In genomic region chr2:112210142-112210541, GRCm38 (mm10) we compare ENCODE assay signal across 8 mouse cellular contexts. TPM values are rescaled to one million over a fixed set of nuclear protein-coding genes. Genes with fewer than 3 reads are reported as not detected.
DNase-seq lines count a peak whose midpoint lies in the region; ATAC-seq lines count a peak whose summit lies in the region.
"Had no signal": no experiment of that assay in that cellular context is flagged by ENCODE, and none has a peak within 500 bp of the region (broad histone marks: within the 10 kb centered on the region; RNA-seq: fewer than 3 reads in every experiment).

No protein-coding gene starts in this region.

- ATAC-seq in midbrain, embryonic 16.5 days = peak; percentile 93
- ATAC-seq in intestine, embryonic 16.5 days = no peak

- H3K9ac ChIP-seq in midbrain, embryonic 16.5 days (ENCODE audit: low read depth, low read length) = no peak overlapping the region
- H3K9ac ChIP-seq in intestine, embryonic 16.5 days (ENCODE audit: low read depth, low read length) = no peak overlapping the region

- H3K4me3 ChIP-seq in midbrain, embryonic 16.5 days (ENCODE audit: low read depth, low read length) = no peak overlapping the region
- H3K4me3 ChIP-seq in intestine, embryonic 16.5 days (ENCODE audit: low read length) = no peak overlapping the region

- H3K27me3 ChIP-seq in midbrain, embryonic 16.5 days (ENCODE audit: control insufficient read depth, insufficient read depth, low read depth, low read length) = no peaks in the 10 kb centered on the region
- H3K27me3 ChIP-seq in intestine, embryonic 16.5 days (replicated peaks; ENCODE audit: control insufficient read depth, insufficient read depth, low read length) = no peaks in the 10 kb centered on the region

- H3K27ac ChIP-seq in midbrain, embryonic 16.5 days (ENCODE audit: low read length) = no peak overlapping the region
- no peak overlapping the region for H3K27ac ChIP-seq in intestine, embryonic 16.5 days (ENCODE audit: low read length)

- DNase-seq in retina, postnatal 7 days (ENCODE audit: low read depth, low spot score) = peak; percentile 5
- no peak for DNase-seq in retina, postnatal 1 day
- DNase-seq in frontal cortex, postnatal 14 days (ENCODE audit: low spot score in 2 of 2) = peak; percentile 29 to 74
- DNase-seq in layer of hippocampus, postnatal 25 days (ENCODE audit: extremely low spot score in 1 of 2, low spot score in 1 of 2) = peak; percentile 36 to 57
- DNase-seq in kidney, postnatal 25 days = no peak

- H3K4me2 ChIP-seq in midbrain, embryonic 16.5 days (ENCODE audit: low read length) = no peak overlapping the region
- H3K4me2 ChIP-seq in intestine, embryonic 16.5 days (ENCODE audit: low read depth, low read length) = no peak overlapping the region

- 55% methylated on average over 6 of the region's 6 CpGs for WGBS in midbrain, embryonic 16.5 days
- WGBS in intestine, embryonic 16.5 days = 69% methylated on average over 6 of the region's 6 CpGs

- H3K4me1 ChIP-seq in midbrain, embryonic 16.5 days (ENCODE audit: control insufficient read depth, insufficient read depth, low read length) = no peaks in the 10 kb centered on the region
- no peaks in the 10 kb centered on the region for H3K4me1 ChIP-seq in intestine, embryonic 16.5 days (ENCODE audit: control insufficient read depth, insufficient read depth, low read length)

- no peaks in the 10 kb centered on the region for H3K36me3 ChIP-seq in midbrain, embryonic 16.5 days (ENCODE audit: control insufficient read depth, insufficient read depth, low read length)
- H3K36me3 ChIP-seq in intestine, embryonic 16.5 days (ENCODE audit: control insufficient read depth, insufficient read depth, low read length) = no peaks in the 10 kb centered on the region

- H3K9me3 ChIP-seq in midbrain, embryonic 16.5 days (replicated peaks; ENCODE audit: control insufficient read depth, low read length, poor library complexity, severe bottlenecking) = no peaks in the 10 kb centered on the region
- H3K9me3 ChIP-seq in intestine, embryonic 16.5 days (ENCODE audit: control insufficient read depth, low read length) = no peaks in the 10 kb centered on the region

RNA-seq across cellular contexts. Expression of gene Lpcat4, which starts 29.1 kb away (rescaled TPM):
- 10 to 100 TPM; 78.7 to 95.6 TPM for total RNA-seq in layer of hippocampus, postnatal 25 days (2021)
- polyA plus RNA-seq in midbrain, embryonic 16.5 days (2015; fragmentation: Nextera tagmentation; extraction: Ambion mirVana) = 22.6 and 24.5 TPM in 2 replicates
- polyA plus RNA-seq in intestine, embryonic 16.5 days (2015; fragmentation: Nextera tagmentation; extraction: Ambion mirVana) = 19.9 and 22.6 TPM in 2 replicates

RNA-seq across cellular contexts. Expression of gene Nutm1, which starts 48.9 kb away (rescaled TPM):
- total RNA-seq in layer of hippocampus, postnatal 25 days (2021) = not detected
- not detected in 2 replicates for polyA plus RNA-seq in midbrain, embryonic 16.5 days (2015; fragmentation: Nextera tagmentation; extraction: Ambion mirVana)
- polyA plus RNA-seq in intestine, embryonic 16.5 days (2015; fragmentation: Nextera tagmentation; extraction: Ambion mirVana) = 0.04 TPM in 1 of 2 replicates, not detected in the other
- polyA plus RNA-seq: heart, embryonic 14.5 days had no signal

RNA-seq across cellular contexts. Expression of gene Nop10, which starts 51.6 kb away (rescaled TPM):
- 10 to 100 TPM; 53.6 to 59.6 TPM for total RNA-seq in layer of hippocampus, postnatal 25 days (2021)
- 153 and 155 TPM in 2 replicates for polyA plus RNA-seq in midbrain, embryonic 16.5 days (2015; fragmentation: Nextera tagmentation; extraction: Ambion mirVana)
- polyA plus RNA-seq in intestine, embryonic 16.5 days (2015; fragmentation: Nextera tagmentation; extraction: Ambion mirVana) = 214 and 238 TPM in 2 replicates

RNA-seq across cellular contexts. Expression of gene Slc12a6, which starts 55.5 kb away (rescaled TPM):
- total RNA-seq in layer of hippocampus, postnatal 25 days (2021) = 100 to 1,000 TPM in 1 of 2 experiments, 10 to 100 TPM in 1; 94.4 to 109 TPM
- polyA plus RNA-seq in midbrain, embryonic 16.5 days (2015; fragmentation: Nextera tagmentation; extraction: Ambion mirVana) = 19.2 and 20.8 TPM in 2 replicates
- 11.9 and 14.9 TPM in 2 replicates for polyA plus RNA-seq in intestine, embryonic 16.5 days (2015; fragmentation: Nextera tagmentation; extraction: Ambion mirVana)

RNA-seq across cellular contexts. Expression of gene Gm21985, which starts 56.0 kb away (rescaled TPM):
- total RNA-seq in layer of hippocampus, postnatal 25 days (2021) = 1 to 10 TPM in 1 of 2 experiments, under 1 TPM in 1; 0.54 to 5.3 TPM
- polyA plus RNA-seq in midbrain, embryonic 16.5 days (2015; fragmentation: Nextera tagmentation; extraction: Ambion mirVana) = 0.08 TPM in 1 of 2 replicates, not detected in the other
- polyA plus RNA-seq in intestine, embryonic 16.5 days (2015; fragmentation: Nextera tagmentation; extraction: Ambion mirVana) = not detected in 2 replicates
- polyA plus RNA-seq: heart, embryonic 14.5 days had no signal

Comparison
In these comparisons a context has a peak if more than half of its experiments do, and no peak if none do; other contexts are left out.
1. DNase-seq: peak in retina, postnatal 7 days (single experiment), frontal cortex, postnatal 14 days (2 of 2) and layer of hippocampus, postnatal 25 days (2 of 2); none in retina, postnatal 1 day (single experiment) and kidney, postnatal 25 days (0 of 2).